Mouse (Mus musculus) myocyte (in vitro differentiated cells): Measurements from ENCODE around the gene Gm21776. TPM values are rescaled to one million over a fixed set of nuclear protein-coding genes. Genes with fewer than 3 reads are reported as not detected.
"Not testable (repeated sequence)": the region's sequence is repeated elsewhere in the genome, so short reads cannot be mapped to it uniquely, and the experiment has no call there.

Source experiments
- H3K27me3 ChIP-seq: one replicate; pipeline ENCODE4 v1.6.1; 2011; ENCODE audit not compliant: control insufficient read depth, insufficient read depth, insufficient read length
- H3K36me3 ChIP-seq: one replicate; pipeline ENCODE4 v1.6.1; 2011; ENCODE audit not compliant: control insufficient read depth, insufficient read depth
- H3K4me2 ChIP-seq: one replicate; pipeline ENCODE4 v1.6.1; 2011; ENCODE audit warnings: low read depth, control low read depth
- H3K4me3 ChIP-seq: one replicate; pipeline ENCODE4 v1.5.1; 2011; ENCODE audit warnings: mild to moderate bottlenecking, control low read depth, moderate library complexity
- H3K79me2 ChIP-seq: one replicate; pipeline ENCODE4 v1.6.1; 2011; ENCODE audit not compliant: control insufficient read depth, insufficient read depth
- H3ac ChIP-seq: one replicate; pipeline ENCODE4 v1.6.1; 2011; ENCODE audit not compliant: control insufficient read depth, insufficient read length
- polyA plus RNA-seq: library from polyadenylated mRNA; unstranded; fragments of >200 nt; fragmentation: generic; extraction: Trizol; gene quantifications from one replicate; pipeline ENCODE4 v1.2.1, GENCODE M21; 2012; ENCODE audit warnings: missing spikeins

Gene Gm21776
- not detected for polyA plus RNA-seq

GRCm38 (mm10) chrY:76378362-76378761, at the start of gene Gm21776:
Gene Gm21776 (plus strand): TSS chrY:76378662.
- not testable (repeated sequence) for H3ac ChIP-seq, H3K4me2 ChIP-seq, H3K4me3 ChIP-seq

More at GRCm38 (mm10) chrY:76378362-76378761, at the start of gene Gm21776:
- not testable (repeated sequence) for H3K27me3 ChIP-seq, H3K79me2 ChIP-seq, H3K36me3 ChIP-seq
